Mouse (Mus musculus) hindbrain, embryonic 13.5 days (tissue): ENCODE data around the gene Cdk4. TPM values are rescaled to one million over a fixed set of nuclear protein-coding genes. Genes with fewer than 3 reads are reported as not detected.

Experiments
- ATAC-seq: fragments of 200-750 bp; cut with Nextera tagmentation; 2 replicates; pipeline ENCODE4 v1.8.0; 2017; ENCODE audit warnings: moderate TSS enrichment; ENCODE audit not compliant: low FRiP score
- H3K27ac ChIP-seq: fragments of 300-500 bp; sonication (generic); 2 replicates; pipeline ENCODE4 v1.5.1; 2015; ENCODE audit warnings: inconsistent platforms, mild to moderate bottlenecking, moderate library complexity
- H3K27me3 ChIP-seq: fragments of 300-500 bp; sonication (generic); 2 replicates; pipeline ENCODE4 v1.6.1; 2015; ENCODE audit warnings: mild to moderate bottlenecking, inconsistent platforms
- H3K36me3 ChIP-seq: fragments of 300-500 bp; sonication (generic); 2 replicates; pipeline ENCODE4 v1.6.1; 2015; ENCODE audit warnings: mild to moderate bottlenecking, inconsistent platforms
- H3K4me1 ChIP-seq: fragments of 300-500 bp; sonication (generic); replicated peaks from 2 replicates; pipeline ENCODE4 v1.6.1; 2015; ENCODE audit warnings: inconsistent platforms
- H3K4me2 ChIP-seq: fragments of 300-500 bp; sonication (generic); 2 replicates; pipeline ENCODE4 v1.6.1; 2015; ENCODE audit warnings: inconsistent platforms, mild to moderate bottlenecking, moderate library complexity
- H3K4me3 ChIP-seq: fragments of 300-500 bp; sonication (generic); 2 replicates; pipeline ENCODE4 v1.5.1; 2015; ENCODE audit warnings: mild to moderate bottlenecking, inconsistent platforms
- H3K9ac ChIP-seq: fragments of 300-500 bp; sonication (generic); 2 replicates; pipeline ENCODE4 v1.6.1; 2015; ENCODE audit warnings: mild to moderate bottlenecking, inconsistent platforms
- H3K9me3 ChIP-seq: fragments of 300-500 bp; sonication (generic); 2 replicates; pipeline ENCODE4 v1.6.1; 2016; ENCODE audit warnings: inconsistent platforms
- WGBS: fragments of 180-500 bp; shearing (Covaris S2); methylation state at CpG from one replicate; pipeline ENCODE4 v1.1.7; 2015; 5-methylcytosine and 5-hydroxymethylcytosine counted together
- polyA plus RNA-seq: library from polyadenylated mRNA; unstranded; fragments of >200 nt; fragmentation: Nextera tagmentation; extraction: Ambion mirVana; gene quantifications from 2 replicates; pipeline ENCODE4 v1.2.1, GENCODE M21; 2015

Gene Cdk4
- polyA plus RNA-seq, 1 experiment from 2014 or later = 1,237 TPM

DNA sequence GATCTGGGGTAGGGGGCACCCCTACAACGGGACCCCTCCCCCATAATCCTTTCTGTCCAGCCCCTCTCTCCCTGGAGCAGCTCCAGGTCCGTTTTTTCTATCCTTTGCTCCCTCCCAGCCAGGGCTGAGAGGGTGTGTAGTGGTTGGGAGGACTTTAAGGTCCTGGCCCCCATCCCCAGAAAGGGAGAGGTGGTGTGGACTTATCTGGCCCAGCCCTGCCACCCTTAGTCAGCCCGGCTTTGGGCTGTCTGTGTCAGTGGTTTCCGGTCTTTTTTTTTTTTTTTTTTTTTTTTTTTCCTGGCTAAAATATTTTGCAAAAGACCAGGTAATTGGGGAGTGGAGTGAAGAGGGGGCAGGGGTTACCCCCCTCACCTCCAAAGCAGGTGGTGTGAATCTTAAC lies 29.4 kb downstream of the Cdk4 start:
- Histone ChIP-seq H3K4me3 (no peak overlapping the region), H3K36me3 (peaks cover 63% of the 10 kb centered on the region), H3K4me2 (no peak overlapping the region), H3K27me3 (peaks cover 62% of the 10 kb centered on the region), H3K27ac (no peak overlapping the region), H3K9me3 (no peaks in the 10 kb centered on the region), H3K9ac (no peak overlapping the region), H3K4me1 (peaks cover 40% of the 10 kb centered on the region)
- 56% methylated on average over 4 of the region's 4 CpGs for WGBS
- ATAC-seq = no peak

GRCm38 (mm10) chr10:127094382-127094802 lies 31.1 kb downstream of the Cdk4 start:
- H3K4me1 ChIP-seq = peaks cover 40% of the 10 kb centered on the region
- peak overlapping the region; percentile 35; the same call in 1 of the 2 replicates for H3K9ac ChIP-seq
- H3K27me3 ChIP-seq = peaks cover 45% of the 10 kb centered on the region
- no peaks in the 10 kb centered on the region for H3K9me3 ChIP-seq
- H3K27ac ChIP-seq = peak overlapping the region; percentile 52; the same call in 1 of the 2 replicates
- H3K4me3 ChIP-seq = no peak overlapping the region
- 44% methylated on average over 7 of the region's 7 CpGs for WGBS
- no peak for ATAC-seq
- H3K36me3 ChIP-seq = peaks cover 64% of the 10 kb centered on the region
- no peak overlapping the region for H3K4me2 ChIP-seq

- H3K4me1 ChIP-seq = peaks cover 16% of the 10 kb centered on the region
- H3K27ac ChIP-seq = no peak overlapping the region
- WGBS = 82% methylated on average over 20 of the region's 20 CpGs
- H3K9ac ChIP-seq = no peak overlapping the region
- H3K9me3 ChIP-seq = no peaks in the 10 kb centered on the region
- peaks cover 4% of the 10 kb centered on the region; the same call in 1 of the 2 replicates for H3K27me3 ChIP-seq
- no peak overlapping the region for H3K4me2 ChIP-seq
- H3K36me3 ChIP-seq = peaks cover 67% of the 10 kb centered on the region
- ATAC-seq = no peak
- no peak overlapping the region for H3K4me3 ChIP-seq
Measured at GRCm38 (mm10) chr10:127098514-127098913, 35.2 kb downstream of the Cdk4 start.

GRCm38 (mm10) chr10:127099191-127099590 lies 35.9 kb downstream of the Cdk4 start:
- no peak overlapping the region for H3K4me3 ChIP-seq
- H3K27ac ChIP-seq = no peak overlapping the region
- H3K9ac ChIP-seq = no peak overlapping the region
- no peak overlapping the region for H3K4me2 ChIP-seq
- no peaks in the 10 kb centered on the region for H3K9me3 ChIP-seq
- ATAC-seq = no peak
- 89% methylated on average over 10 of the region's 10 CpGs for WGBS
- peaks cover 73% of the 10 kb centered on the region for H3K36me3 ChIP-seq
- peaks cover 10% of the 10 kb centered on the region for H3K4me1 ChIP-seq
- no peaks in the 10 kb centered on the region for H3K27me3 ChIP-seq

- Histone ChIP-seq H3K27ac (no peak overlapping the region), H3K4me2 (no peak overlapping the region), H3K4me3 (no peak overlapping the region), H3K9me3 (no peaks in the 10 kb centered on the region), H3K9ac (no peak overlapping the region), H3K27me3 (no peaks in the 10 kb centered on the region), H3K36me3 (peaks cover 75% of the 10 kb centered on the region), H3K4me1 (peaks cover 3% of the 10 kb centered on the region)
- WGBS = 94% methylated on average over 15 of the region's 15 CpGs
- no peak for ATAC-seq
Measured at GRCm38 (mm10) chr10:127099868-127100267, 36.5 kb downstream of the Cdk4 start.

DNA sequence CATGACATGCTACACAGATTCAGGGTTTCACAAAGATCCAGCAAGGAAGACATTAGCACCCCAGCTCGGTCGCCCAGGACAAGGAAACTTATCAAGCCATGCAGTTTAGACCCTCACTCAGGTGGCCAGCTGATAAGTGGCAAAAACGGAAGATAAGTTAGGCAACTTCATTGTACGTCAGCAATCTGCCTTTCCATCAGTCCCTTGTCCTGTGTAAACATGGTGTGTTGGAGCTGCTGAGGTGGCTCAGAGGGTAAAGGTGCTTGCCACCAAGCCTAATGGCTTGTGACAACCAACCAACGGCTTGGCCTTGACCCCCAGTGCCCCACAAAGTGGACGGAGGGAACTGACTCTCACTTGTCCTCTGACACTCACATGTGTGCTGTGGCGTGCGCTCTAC lies 37.1 kb downstream of the Cdk4 start:
- 94% methylated on average over 8 of the region's 8 CpGs for WGBS
- Histone ChIP-seq H3K27me3 (no peaks in the 10 kb centered on the region), H3K4me2 (no peak overlapping the region), H3K9ac (no peak overlapping the region), H3K27ac (no peak overlapping the region), H3K4me3 (no peak overlapping the region), H3K36me3 (peaks cover 75% of the 10 kb centered on the region), H3K9me3 (no peaks in the 10 kb centered on the region), H3K4me1 (no peaks in the 10 kb centered on the region)
- no peak for ATAC-seq

DNA sequence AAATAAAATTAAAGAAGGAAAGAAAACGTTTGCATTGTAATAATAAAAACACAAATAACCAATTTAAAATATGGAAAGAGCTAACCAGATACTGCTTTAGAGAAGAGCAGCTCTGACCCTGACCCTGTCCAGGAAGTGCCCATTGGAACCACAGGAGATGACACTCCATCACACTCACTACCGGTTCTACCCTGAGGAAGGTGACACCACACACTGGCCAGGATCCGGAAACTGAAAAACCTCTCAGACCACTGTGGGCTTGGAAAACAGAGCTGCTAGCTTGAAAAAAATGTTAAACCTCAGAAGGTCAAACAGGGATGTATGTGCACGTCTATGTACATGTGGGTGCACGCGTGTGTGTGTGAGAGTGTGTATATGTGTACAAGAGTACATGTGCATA lies 37.8 kb downstream of the Cdk4 start:
- H3K9me3 ChIP-seq = no peaks in the 10 kb centered on the region
- no peak overlapping the region for H3K9ac ChIP-seq
- no peak for ATAC-seq
- no peak overlapping the region for H3K4me2 ChIP-seq
- no peak overlapping the region for H3K27ac ChIP-seq
- 90% methylated on average over 6 of the region's 6 CpGs for WGBS
- no peaks in the 10 kb centered on the region for H3K4me1 ChIP-seq
- no peaks in the 10 kb centered on the region for H3K27me3 ChIP-seq
- peaks cover 72% of the 10 kb centered on the region for H3K36me3 ChIP-seq
- H3K4me3 ChIP-seq = no peak overlapping the region

GRCm38 (mm10) chr10:127103631-127104030 lies 40.3 kb downstream of the Cdk4 start:
- 92% methylated on average over 7 of the region's 7 CpGs for WGBS
- H3K36me3 ChIP-seq = peaks cover 64% of the 10 kb centered on the region
- no peak overlapping the region for H3K4me3 ChIP-seq
- H3K27me3 ChIP-seq = no peaks in the 10 kb centered on the region
- no peak overlapping the region for H3K4me2 ChIP-seq
- no peak overlapping the region for H3K9ac ChIP-seq
- H3K9me3 ChIP-seq = no peaks in the 10 kb centered on the region
- ATAC-seq = no peak
- H3K4me1 ChIP-seq = no peaks in the 10 kb centered on the region
- H3K27ac ChIP-seq = no peak overlapping the region

- no peak overlapping the region for H3K4me2 ChIP-seq
- H3K4me1 ChIP-seq = no peaks in the 10 kb centered on the region
- no peak overlapping the region for H3K27ac ChIP-seq
- WGBS = 91% methylated on average over 16 of the region's 16 CpGs
- peaks cover 59% of the 10 kb centered on the region for H3K36me3 ChIP-seq
- H3K27me3 ChIP-seq = no peaks in the 10 kb centered on the region
- H3K9me3 ChIP-seq = no peaks in the 10 kb centered on the region
- no peak for ATAC-seq
- no peak overlapping the region for H3K9ac ChIP-seq
- H3K4me3 ChIP-seq = no peak overlapping the region
Measured at GRCm38 (mm10) chr10:127107563-127108261, 44.4 kb downstream of the Cdk4 start.

- Histone ChIP-seq H3K9me3 (no peaks in the 10 kb centered on the region), H3K27ac (no peak overlapping the region), H3K9ac (no peak overlapping the region), H3K36me3 (peaks cover 62% of the 10 kb centered on the region), H3K27me3 (no peaks in the 10 kb centered on the region), H3K4me1 (no peaks in the 10 kb centered on the region), H3K4me2 (no peak overlapping the region), H3K4me3 (no peak overlapping the region)
- 89% methylated on average over 3 of the region's 3 CpGs for WGBS
- no peak for ATAC-seq
Measured at GRCm38 (mm10) chr10:127108262-127108583, 44.9 kb downstream of the Cdk4 start.

DNA sequence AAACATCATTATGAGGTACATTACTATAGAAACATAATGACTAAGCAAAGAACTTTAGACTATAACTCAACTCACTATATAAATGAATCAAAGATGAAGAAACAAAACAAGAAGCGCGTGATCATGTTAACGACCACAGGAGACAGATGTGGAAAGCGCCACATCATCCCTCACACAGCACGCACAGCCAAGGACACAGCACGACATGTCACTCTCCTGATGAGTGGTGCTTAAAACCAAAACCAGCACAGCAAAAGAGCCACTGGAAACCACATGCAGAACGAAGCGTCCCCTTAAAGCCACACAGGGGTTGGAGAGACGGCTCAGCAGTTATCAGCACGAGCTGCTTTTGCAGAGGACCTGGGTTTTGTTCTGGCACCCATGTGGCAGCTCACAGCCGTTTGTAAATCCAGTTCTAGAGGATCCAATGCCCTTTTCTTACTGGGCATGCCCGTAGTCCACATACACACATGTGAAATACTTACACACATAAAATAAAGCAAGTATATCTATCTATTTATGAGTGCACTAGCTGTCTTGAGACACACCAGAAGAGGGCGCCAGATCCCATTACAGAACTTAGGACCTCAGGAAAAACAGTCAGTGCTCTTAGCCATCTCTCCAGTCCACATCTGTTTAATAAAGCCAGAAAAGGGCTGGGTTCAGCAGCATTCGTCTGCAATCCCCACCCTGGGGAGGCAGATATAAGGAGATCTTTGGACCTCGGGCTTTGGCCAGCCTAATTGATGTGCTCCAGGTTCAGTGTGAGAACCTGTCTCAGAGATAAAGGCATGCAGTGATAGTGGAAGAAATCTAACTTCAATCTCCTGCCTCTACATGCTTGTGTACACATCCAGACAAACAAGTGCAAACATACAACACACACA lies 47.9 kb downstream of the Cdk4 start:
- H3K27ac ChIP-seq = no peak overlapping the region
- H3K4me3 ChIP-seq = no peak overlapping the region
- no peaks in the 10 kb centered on the region for H3K27me3 ChIP-seq
- no peaks in the 10 kb centered on the region for H3K4me1 ChIP-seq
- WGBS = 91% methylated on average over 15 of the region's 15 CpGs
- no peak overlapping the region for H3K4me2 ChIP-seq
- no peak for ATAC-seq
- H3K36me3 ChIP-seq = peaks cover 64% of the 10 kb centered on the region
- H3K9ac ChIP-seq = no peak overlapping the region
- H3K9me3 ChIP-seq = no peaks in the 10 kb centered on the region

DNA sequence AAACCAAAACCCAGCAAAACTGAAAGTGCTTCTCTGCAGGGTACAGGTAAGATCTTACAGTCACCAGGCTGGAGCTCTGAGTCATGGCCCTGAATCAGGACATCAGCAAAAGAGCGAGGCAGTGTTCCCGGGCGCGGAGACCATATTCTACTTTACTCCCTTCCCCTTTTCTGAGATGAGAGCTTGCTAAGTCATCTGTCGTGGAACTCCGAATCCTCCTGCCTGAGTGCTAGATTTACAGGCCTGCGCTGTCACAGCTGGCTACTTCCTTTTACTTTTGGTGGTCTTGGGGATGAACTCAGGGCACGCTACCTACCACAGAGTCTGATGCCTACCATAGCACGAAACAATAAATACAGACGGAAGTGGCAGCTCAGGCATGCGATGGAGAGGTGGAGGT lies 51.1 kb downstream of the Cdk4 start:
- Histone ChIP-seq H3K36me3 (peaks cover 79% of the 10 kb centered on the region), H3K4me3 (no peak overlapping the region), H3K4me1 (peaks cover 3% of the 10 kb centered on the region; the same call in 1 of the 2 replicates), H3K4me2 (no peak overlapping the region), H3K27ac (no peak overlapping the region), H3K9ac (no peak overlapping the region), H3K27me3 (no peaks in the 10 kb centered on the region), H3K9me3 (no peaks in the 10 kb centered on the region)
- ATAC-seq = no peak
- WGBS = 90% methylated on average over 11 of the region's 11 CpGs
